Mouse (Mus musculus) layer of hippocampus, adult 2 months (tissue): Measurements from ENCODE around the gene Cdk6. TPM values are rescaled to one million over a fixed set of nuclear protein-coding genes. Genes with fewer than 3 reads are reported as not detected.
A peak's percentile ranks its signal among the peaks of the same experiment; 100 is the strongest.
"Not testable (repeated sequence)": the region's sequence is repeated elsewhere in the genome, so short reads cannot be mapped to it uniquely, and the experiment has no call there.

Experiments
- DNase-seq, 2 experiments: peaks; one replicate each; pipeline ENCODE4 v3.0.0; 2022; ENCODE audit warnings: low spot score in 2 of 2
- H3K27ac ChIP-seq: fragments of 200-600 bp; 2 replicates; pipeline ENCODE4 v1.8.1; 2022
- H3K4me3 ChIP-seq: fragments of 200-600 bp; 2 replicates; pipeline ENCODE4 v1.8.1; 2022; ENCODE audit warnings: mild to moderate bottlenecking
- CTCF ChIP-seq: fragments of 200-600 bp; conservative IDR thresholded peaks from 2 replicates; pipeline ENCODE4 v1.8.1; 2022; ENCODE audit warnings: antibody characterized with exemption, mild to moderate bottlenecking, moderate library complexity
- long read RNA-seq, 2 experiments: library from polyadenylated mRNA; stranded (forward); transcript quantifications; one replicate each; pipeline ENCODE4 v2.0.0; 2021; ENCODE audit warnings: borderline mapping rate in 2 of 2
- total RNA-seq, 2 experiments: library from RNA; stranded (reverse); gene quantifications; 2 replicates each; pipeline ENCODE4 v1.2.3; 2021

Cdk6 gene
- total RNA-seq: 1 to 10 TPM; 3.5 to 6.3 TPM
- long read RNA-seq, experiment 1, partial matches to known transcripts: 1 of 4 reads
- long read RNA-seq, experiment 1, other reads (novel, unspliced or antisense): 3 of 4 reads
- long read RNA-seq, experiment 2: 0 reads

GRCm38 (mm10) chr5:3341111-3341911 lies at the start of gene Cdk6:
Gene Cdk6, plus strand, starts transcription at chr5:3341485.
- TF ChIP-seq CTCF: no peak
- DNase-seq: no peak
- H3K4me3 ChIP-seq: peak within 1 kb of the TSS; percentile 65
- H3K27ac ChIP-seq: peak within 1 kb of the TSS; percentile 77

- no peak for DNase-seq
- no peak overlapping the region for H3K4me3 ChIP-seq
- TF ChIP-seq CTCF: no peak
- H3K27ac ChIP-seq: no peak overlapping the region
These were observed 47.6 kb upstream of the Cdk6 start for GRCm38 (mm10) chr5:3293666-3294065.

DNA sequence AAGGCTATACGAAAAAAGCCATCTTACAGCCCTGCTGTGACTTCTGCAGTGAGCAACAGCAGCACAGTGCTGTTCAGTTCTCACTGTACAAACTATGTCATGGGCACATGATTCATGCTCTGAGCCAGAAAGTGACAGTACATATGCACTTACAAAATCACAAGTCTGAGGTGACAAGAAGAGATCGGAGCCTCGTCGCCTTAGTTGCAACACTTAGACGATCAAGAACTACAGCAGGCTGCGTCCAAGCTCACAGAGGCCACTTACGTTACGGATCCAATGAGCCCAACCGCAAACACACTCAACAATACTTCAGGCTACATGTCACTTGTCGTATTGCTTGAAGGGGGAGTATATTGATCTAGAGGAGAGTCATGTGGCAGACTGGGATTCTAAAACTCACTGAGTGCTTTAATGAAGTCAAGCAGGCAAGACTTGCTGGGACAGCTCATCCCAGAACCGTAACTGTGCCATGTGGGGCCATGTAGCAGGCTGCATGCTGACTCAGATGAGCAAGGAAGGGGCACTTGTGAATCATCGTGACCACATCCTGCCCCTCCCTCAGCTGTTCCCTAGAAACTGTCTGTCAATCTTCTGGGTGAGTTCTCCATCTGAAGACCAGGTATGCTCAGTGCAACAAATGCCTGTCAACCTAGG lies 40.4 kb upstream of the Cdk6 start:
- Histone ChIP-seq H3K27ac (no peak overlapping the region), H3K4me3 (no peak overlapping the region)
- TF ChIP-seq CTCF: no peak
- DNase-seq: no peak

- no peak for TF ChIP-seq CTCF
- Histone ChIP-seq H3K4me3 (no peak overlapping the region), H3K27ac (no peak overlapping the region)
- no peak for DNase-seq
These were observed 39.8 kb upstream of the Cdk6 start for GRCm38 (mm10) chr5:3301535-3301934.

- no peak overlapping the region for H3K27ac ChIP-seq
- DNase-seq: no peak
- TF ChIP-seq CTCF: no peak
- H3K4me3 ChIP-seq: no peak overlapping the region
These were observed 37.4 kb upstream of the Cdk6 start for GRCm38 (mm10) chr5:3303876-3304275.

- Histone ChIP-seq H3K4me3 (no peak overlapping the region), H3K27ac (no peak overlapping the region)
- no peak for TF ChIP-seq CTCF
- DNase-seq: no peak
These were observed 35.1 kb upstream of the Cdk6 start for GRCm38 (mm10) chr5:3306146-3306545.

GRCm38 (mm10) chr5:3309122-3309521 lies 32.2 kb upstream of the Cdk6 start:
- TF ChIP-seq CTCF: no peak
- no peak overlapping the region for H3K27ac ChIP-seq
- no peak overlapping the region for H3K4me3 ChIP-seq
- no peak for DNase-seq

DNA sequence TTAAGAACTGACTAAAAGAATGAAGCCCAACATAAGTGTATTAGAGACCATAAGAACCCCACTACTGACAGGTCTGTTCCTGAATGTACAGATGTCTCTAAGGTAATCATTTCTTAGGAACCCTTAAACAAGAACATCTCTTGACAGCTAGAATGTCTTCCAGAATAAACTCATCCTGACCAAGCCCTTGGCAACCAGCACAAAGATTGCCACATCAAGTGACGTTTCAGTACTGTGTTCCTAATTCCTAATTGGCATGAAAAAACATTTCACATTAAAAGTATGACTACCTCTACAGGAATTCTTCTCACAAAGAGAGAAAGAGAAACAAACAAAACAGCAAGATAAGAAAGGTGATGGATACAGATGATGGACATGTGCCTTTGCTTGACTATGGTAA lies 31.7 kb upstream of the Cdk6 start:
- DNase-seq: no peak
- TF ChIP-seq CTCF: no peak
- no peak overlapping the region for H3K27ac ChIP-seq
- H3K4me3 ChIP-seq: no peak overlapping the region

DNA sequence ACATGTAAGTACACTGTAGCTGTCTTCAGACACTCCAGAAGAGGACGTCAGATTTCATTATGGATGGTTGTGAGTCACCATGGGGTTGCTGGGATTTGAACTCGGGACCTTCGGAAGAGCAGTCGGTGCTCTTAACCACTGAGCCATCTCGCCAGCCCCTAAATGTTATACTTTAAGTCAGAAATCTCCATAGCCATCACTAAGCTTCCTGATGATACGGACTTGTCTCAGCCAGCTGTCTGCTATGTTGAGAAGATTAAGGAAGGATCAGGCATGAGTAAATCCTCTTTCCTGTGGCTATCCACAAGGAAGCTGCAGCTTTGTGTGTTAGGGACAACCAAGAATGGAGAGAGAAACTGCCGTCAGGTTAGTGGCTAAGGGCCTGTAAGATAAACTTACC lies 30.1 kb upstream of the Cdk6 start:
- not testable (repeated sequence) for H3K4me3 ChIP-seq, H3K27ac ChIP-seq, DNase-seq

- not testable (repeated sequence) for DNase-seq, H3K27ac ChIP-seq, H3K4me3 ChIP-seq
These were observed 23.6 kb upstream of the Cdk6 start for GRCm38 (mm10) chr5:3317724-3318123.

DNA sequence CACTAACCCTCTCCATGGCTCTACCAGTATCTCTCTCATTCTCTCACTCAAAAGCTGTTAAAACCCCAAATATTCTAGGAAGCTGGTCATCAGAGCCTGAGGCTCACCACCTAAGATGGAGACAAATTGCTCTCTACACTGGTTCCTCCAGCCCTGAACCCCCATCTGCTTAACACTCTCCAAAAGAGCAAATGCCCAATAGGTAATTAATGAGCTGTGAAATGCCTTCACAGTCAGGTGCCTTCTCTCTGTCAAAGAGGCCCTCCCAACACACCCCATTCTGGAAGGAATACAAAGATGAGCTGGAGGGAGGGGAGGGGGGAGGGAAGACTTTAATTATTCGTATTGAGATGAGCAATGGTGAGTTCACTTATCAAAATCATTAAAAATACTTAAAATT lies 21.1 kb upstream of the Cdk6 start:
- H3K27ac ChIP-seq: no peak overlapping the region
- no peak for TF ChIP-seq CTCF
- DNase-seq: no peak
- no peak overlapping the region for H3K4me3 ChIP-seq

DNA sequence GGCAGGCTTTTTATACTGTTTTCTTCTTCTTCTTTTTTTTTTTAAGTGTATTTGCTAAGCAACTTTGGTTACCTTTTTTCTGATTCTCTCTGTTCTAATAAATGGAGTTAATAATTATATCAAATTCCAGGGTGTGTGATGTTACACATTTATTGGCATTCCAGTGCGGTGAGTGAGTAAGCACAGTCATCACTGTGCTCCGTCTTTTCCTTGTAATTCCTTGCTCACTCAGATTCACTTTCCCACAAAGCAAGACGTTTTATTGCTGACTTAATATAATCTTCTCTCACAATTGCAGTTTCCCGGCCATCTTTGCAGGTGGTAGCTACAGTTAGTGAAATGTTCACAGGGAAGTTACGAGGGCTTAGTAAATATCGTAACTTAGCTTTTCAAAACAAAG lies 19.2 kb upstream of the Cdk6 start:
- DNase-seq: no peak
- TF ChIP-seq CTCF: no peak
- H3K4me3 ChIP-seq: no peak overlapping the region
- no peak overlapping the region for H3K27ac ChIP-seq

DNA sequence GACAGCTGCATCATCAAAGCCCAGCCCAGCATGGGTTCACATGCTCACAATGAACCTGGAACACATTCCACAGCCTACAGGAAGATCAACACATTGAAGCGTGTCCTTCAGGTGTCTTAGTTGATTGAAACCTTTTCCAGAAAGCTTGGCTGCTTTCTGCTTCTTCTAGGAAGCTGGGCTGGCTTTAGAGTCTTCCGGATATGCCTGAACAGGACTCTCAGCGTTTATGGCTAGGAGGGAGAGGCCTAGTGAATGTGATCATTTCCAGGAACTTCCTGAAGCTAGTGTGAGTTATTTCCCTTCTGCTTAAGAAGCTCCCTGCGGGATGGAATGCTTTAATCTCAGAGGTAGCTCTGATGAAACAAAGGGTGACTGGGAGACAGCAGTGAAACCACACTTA lies 17.2 kb upstream of the Cdk6 start:
- no peak overlapping the region for H3K4me3 ChIP-seq
- DNase-seq: no peak
- H3K27ac ChIP-seq: no peak overlapping the region
- no peak for TF ChIP-seq CTCF

GRCm38 (mm10) chr5:3329361-3329760 lies 11.9 kb upstream of the Cdk6 start:
- H3K4me3 ChIP-seq: no peak overlapping the region
- no peak overlapping the region for H3K27ac ChIP-seq
- DNase-seq: no peak
- TF ChIP-seq CTCF: no peak
